Mouse (Mus musculus) erythroid progenitor cell, adult 5-6 weeks (primary cell): ENCODE results near the gene Rab22a. TPM values are rescaled to one million over a fixed set of nuclear protein-coding genes. Genes with fewer than 3 reads are reported as not detected.
"Not testable (repeated sequence)": the region's sequence is repeated elsewhere in the genome, so short reads cannot be mapped to it uniquely, and the experiment has no call there.

Experiments
- ATAC-seq: replicated peaks from 2 replicates; pipeline ENCODE4 v1.8.0; 2016; ENCODE audit warnings: moderate number of reproducible peaks, mild to moderate bottlenecking, moderate TSS enrichment, inconsistent platforms; ENCODE audit not compliant: poor library complexity, low FRiP score, severe bottlenecking
- total RNA-seq, 2 experiments: library from RNA; stranded (forward) in 1 of 2; stranded (reverse) in 1 of 2; fragments of 150-400 nt in 1 of 2; fragments of 186-747, 209-891 nt in 1 of 2; gene quantifications; 2 replicates each; pipeline versions ENCODE4 v1.2.3 to v1.2.4; 2015 to 2017; ENCODE audit warnings: low replicate concordance in 2 of 2

Gene Rab22a
- total RNA-seq, 2 experiments from 2014 or later: 7.1 to 10.1 TPM

DNA sequence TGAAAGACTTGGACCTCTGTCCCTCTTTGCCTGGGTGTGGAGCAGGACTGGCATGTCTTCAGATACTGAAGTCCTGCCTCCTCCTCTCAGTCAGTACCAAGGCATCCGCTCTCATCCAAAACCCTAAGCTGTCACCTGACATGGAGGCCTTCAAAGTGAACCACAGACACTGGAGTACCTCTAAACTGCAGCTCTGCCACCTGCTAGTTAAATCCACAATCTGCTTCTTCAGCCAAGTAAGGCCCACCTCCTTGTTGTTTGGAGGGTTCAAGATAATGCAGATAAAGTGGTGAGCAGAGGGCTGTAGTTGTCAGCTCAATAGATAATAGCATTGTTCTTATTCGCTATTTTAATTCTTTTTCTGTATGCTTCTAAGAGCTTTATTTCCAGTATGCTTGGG is 5.7 kb downstream of the Rab22a start:
- ATAC-seq: no peak

GRCm38 (mm10) chr2:173666876-173667275 is 7.3 kb downstream of the Rab22a start:
- ATAC-seq: no peak

DNA sequence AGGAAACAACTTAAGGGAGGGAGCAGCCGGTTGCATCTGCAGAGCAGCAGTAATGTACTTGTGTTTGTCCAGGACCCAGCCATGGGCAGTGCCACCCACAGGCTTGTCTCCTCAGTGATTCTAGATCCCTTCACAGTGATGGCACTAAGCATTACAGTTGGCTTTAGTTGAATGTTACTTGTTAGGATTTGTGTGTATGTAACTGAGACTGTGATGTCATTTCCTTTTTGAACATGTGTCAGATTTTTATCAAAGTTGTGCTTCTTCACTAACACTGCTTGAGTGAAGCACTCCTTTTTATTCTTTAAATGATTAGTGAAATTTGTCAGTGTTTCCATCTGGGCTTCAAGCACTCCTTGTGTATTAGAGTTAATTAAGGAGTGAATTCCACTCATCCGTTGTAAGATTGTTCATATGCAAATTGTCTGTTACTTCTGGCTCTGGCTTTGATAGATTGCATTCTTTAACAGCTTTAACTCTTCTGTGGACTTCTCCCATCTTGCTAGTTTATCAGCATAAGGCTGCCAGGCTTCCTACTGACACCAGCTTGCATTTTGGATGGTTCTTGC is 12.9 kb downstream of the Rab22a start:
- no peak for ATAC-seq

DNA sequence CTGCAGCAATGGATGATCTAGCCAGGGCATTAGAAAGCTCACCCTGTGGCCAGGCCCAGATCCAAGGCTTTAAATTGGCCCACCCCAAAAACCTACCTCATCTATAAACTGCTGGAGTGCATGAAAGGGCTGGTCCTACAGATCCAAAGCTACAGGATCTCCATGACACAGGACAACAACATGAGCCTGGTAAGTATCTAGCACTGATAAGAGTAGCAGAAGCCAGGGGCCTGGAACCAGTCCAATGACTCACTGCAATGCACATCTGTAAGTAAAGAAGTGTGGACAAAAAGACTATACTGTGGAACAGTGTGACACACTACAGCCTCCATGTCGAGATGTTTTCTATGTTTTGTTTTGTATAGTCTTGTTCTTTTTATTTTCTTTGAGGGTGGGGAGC is 13.9 kb downstream of the Rab22a start:
- ATAC-seq: peak; percentile 49; the same call in 1 of the 2 replicates

DNA sequence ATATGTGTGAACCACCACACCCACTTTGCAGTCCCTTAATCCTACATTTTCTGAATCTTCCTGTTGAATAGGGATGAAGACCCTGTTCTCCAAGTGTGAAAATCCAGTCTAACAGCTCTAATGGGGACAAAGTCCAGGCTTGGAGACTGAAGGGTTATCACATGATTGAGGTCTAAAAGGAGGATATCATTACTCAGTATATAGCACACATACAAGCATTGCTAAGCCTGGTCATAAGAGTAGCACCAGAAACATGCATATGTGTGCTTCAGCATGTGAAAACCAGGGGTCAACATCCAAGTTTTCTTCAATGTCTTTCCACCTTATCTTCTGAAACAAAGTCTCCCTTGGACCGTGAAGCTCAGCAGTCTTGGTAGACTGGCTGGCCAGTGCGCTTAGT is 19.0 kb downstream of the Rab22a start:
- no peak for ATAC-seq

- no peak for ATAC-seq
Measured at GRCm38 (mm10) chr2:173679217-173679616, 19.7 kb downstream of the Rab22a start.

GRCm38 (mm10) chr2:173680153-173680552 is 20.6 kb downstream of the Rab22a start:
- ATAC-seq: no peak

- 0 out of 2 replicates have a peak, but pooled peaks have one; percentile 43 for ATAC-seq
Measured at GRCm38 (mm10) chr2:173682773-173683172, 23.2 kb downstream of the Rab22a start.

GRCm38 (mm10) chr2:173685781-173686361 is 26.3 kb downstream of the Rab22a start:
- ATAC-seq: no peak

DNA sequence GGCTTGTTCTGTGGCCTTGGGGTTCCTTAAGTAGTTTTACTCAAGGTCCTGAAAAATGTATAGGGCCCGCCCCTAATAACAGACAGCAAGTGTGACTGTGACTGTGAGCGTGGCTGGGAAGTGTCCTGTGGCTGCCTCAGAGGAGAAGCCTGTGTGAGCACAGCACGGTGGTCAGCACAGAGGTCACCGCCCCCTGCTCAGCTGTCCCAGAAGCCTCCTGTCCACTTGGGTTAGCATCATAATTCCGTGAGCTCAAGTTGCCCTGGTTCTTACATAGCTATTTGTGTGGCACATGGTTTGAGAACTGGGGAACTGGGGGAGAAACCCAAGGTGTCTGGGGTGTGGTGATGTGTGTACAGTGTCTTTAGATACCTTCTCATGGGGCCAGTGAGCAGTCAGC is 27.8 kb downstream of the Rab22a start:
- ATAC-seq: no peak

GRCm38 (mm10) chr2:173689835-173690234 is 30.3 kb downstream of the Rab22a start:
- no peak for ATAC-seq

- ATAC-seq: no peak
Measured at GRCm38 (mm10) chr2:173691748-173692147, 32.2 kb downstream of the Rab22a start.

- ATAC-seq: no peak
Measured at GRCm38 (mm10) chr2:173692693-173693092, 33.1 kb downstream of the Rab22a start.

- ATAC-seq: no peak
Measured at GRCm38 (mm10) chr2:173698850-173699249, 39.3 kb downstream of the Rab22a start.

- no peak for ATAC-seq
Measured at GRCm38 (mm10) chr2:173702096-173702866, 42.7 kb downstream of the Rab22a start.

DNA sequence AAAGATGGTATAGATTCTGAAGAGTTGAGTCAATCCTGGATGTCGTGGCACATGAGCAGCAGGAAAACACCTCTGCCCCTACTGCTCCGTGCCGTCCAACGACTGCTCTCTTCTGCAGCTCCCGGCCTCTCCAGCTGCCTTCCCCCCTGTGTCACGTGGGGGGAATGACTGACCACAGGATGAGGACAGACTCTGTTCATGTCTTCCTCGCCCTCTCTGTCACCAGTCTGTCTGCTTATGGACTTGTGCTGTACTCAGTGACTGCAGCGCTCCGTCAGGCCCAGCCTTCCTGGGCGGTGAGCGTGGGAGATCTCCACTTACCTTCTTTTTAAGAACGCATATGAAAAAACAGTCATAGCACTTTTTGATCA is 43.3 kb downstream of the Rab22a start:
- no peak for ATAC-seq

GRCm38 (mm10) chr2:173705827-173706551 is 46.4 kb downstream of the Rab22a start:
- no peak for ATAC-seq

- not testable (repeated sequence) for ATAC-seq
Measured at GRCm38 (mm10) chr2:173707626-173708025, 48.1 kb downstream of the Rab22a start.

- ATAC-seq: no peak
Measured at GRCm38 (mm10) chr2:173710193-173710592, 50.6 kb downstream of the Rab22a start.

DNA sequence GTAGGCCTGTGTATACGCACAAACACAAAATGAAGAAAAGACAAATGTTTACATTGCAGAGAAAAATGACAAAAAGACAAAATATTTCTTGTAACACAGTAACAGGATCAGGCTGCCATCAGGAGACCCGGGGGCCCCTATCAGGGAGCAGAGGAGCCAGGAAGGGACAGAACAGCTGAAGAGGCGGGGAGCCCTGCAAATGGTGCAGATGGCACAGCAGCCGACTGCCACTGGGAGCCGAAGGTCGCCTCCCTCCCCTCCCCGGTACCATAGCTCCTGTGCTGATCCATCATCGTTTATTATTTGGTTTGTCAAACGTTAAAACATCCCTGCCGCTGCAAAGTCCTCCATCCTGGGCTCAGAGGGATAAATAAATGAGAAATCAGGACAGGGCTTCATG is 53.1 kb downstream of the Rab22a start:
- ATAC-seq: no peak

DNA sequence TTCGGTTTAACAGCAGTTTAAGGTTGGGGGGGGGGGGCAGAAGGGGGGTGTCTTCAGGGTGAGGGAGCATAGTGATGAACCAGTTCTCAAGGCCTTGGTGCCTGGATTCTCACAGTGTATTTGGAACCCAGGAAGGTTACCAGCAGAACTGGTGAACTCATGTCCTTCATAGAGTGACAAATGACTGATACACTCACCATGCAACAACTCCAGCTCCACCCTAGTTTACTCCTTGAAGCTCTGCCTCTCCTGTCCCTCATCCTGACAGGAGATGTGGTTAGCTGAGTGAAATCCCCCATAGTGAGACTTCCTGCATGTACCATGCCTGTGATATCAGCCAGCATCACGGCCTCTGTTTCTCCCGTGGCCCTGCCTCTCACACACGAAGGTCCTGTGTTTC is 53.7 kb downstream of the Rab22a start:
- ATAC-seq: no peak
